Mouse (Mus musculus) inflammation-experienced regulatory T-cells (primary cell): ENCODE data around the gene Gm5868. TPM values are rescaled to one million over a fixed set of nuclear protein-coding genes. Genes with fewer than 3 reads are reported as not detected.

Experiments
- polyA plus RNA-seq, 2 experiments: library from polyadenylated mRNA; unstranded; fragments of 100-300 nt; shearing (Covaris generic); gene quantifications; one replicate each; pipeline ENCODE4 v1.2.1; 2017

Gene Gm5868
- polyA plus RNA-seq: 1 to 10 TPM in 1 of 2 experiments, under 1 TPM in 1; 0.47 to 2.1 TPM

DNA sequence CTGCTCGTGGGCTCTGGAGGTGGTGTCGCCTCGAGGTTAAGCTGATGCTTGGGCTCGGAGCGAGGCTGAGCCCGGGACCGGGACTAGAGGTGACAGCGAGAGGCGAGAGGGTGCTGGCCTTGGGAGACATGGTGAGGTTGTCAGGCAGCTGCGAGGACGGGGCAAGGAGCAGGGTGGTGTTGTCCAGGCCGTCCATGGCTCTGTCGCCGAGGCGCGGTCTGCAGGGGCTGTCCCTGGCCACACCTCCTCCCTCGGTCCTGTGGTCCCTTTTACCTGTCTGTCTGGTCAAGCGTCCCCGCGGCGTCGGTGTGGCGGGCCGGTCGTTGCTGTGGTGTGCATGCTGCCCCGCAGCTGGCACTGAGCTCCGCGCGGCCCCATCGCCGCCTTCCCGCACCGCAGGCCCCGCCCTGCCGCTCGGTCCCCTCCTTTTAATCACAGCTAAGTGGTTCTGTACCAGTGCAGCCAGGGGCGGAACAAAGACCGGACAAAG is at the start of gene Gm5868:
TSS of gene Gm5868 (minus strand) at position 360 of the 490 bp plus-strand sequence.

DNA sequence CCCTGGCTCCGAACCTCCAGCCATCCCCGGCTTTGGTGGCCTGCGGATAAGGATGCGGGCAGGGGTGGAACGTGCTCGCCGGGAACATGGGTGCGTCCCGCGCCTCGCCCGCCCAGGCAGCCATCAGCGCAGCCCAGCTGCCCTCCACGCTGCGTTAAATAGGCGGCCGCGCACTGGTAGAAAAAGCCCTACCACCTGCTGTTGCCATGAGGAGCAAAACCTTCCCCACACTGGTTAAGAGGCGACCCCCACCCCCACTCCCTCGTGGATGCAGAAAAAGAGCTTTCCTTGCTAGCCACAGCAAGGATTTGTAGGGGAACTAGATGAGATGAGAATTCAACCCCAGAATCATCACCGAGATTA is 6.4 kb downstream of the Gm5868 start, which contains the start of gene Zar1:
TSS of gene Zar1 (minus strand) at position 285 of the 363 bp plus-strand sequence.

DNA sequence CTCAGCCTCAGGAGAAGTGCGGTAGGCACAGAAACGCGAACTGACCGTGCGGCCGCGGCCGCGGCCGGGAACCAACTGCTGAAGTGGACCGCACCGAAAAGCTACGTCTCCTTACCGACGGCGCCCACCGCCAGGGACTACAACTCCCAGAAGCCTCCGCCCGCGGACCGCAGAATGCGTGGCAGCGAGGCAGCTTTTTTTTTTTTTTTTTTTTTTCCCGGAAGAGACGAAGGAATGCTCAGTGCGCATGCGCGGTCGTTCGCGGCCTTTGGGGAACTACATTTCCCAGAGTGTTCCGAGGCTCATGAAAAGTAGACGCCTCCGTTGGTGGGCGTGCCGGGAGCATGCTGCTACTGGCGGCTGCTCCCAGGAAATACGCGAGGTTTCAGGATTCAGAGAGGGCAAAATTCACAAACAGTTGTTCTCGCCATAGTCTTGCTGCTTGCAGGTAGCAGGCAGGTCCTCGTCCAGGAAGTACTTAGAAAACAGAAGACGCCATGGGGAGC is 27.8 kb downstream of the Gm5868 start, which contains the start of gene Nfxl1:
TSS of gene Nfxl1 (minus strand) at position 141 of the 506 bp plus-strand sequence.

Other genes starting within 250 kb of the Gm5868 start
- under 1 TPM; 0.14 to 0.49 TPM for gene Corin, start 83.1 kb downstream of the Gm5868 start, polyA plus RNA-seq
- gene Nfxl1, start 27.9 kb downstream of the Gm5868 start, polyA plus RNA-seq: 10 to 100 TPM; 11.0 to 14.0 TPM
- 1 to 10 TPM in 1 of 2 experiments, under 1 TPM in 1; 0.30 to 2.5 TPM for gene Zar1, start 6.3 kb downstream of the Gm5868 start, polyA plus RNA-seq
- gene Cnga1, start 56.7 kb upstream of the Gm5868 start, polyA plus RNA-seq: 1 to 10 TPM in 1 of 2 experiments, under 1 TPM in 1; 0.53 to 4.7 TPM
- gene Nipal1, start 60.2 kb upstream of the Gm5868 start, polyA plus RNA-seq: 10 to 100 TPM; 21.2 to 24.4 TPM
- 10 to 100 TPM; 46.1 to 75.0 TPM for gene Txk, start 165.2 kb upstream of the Gm5868 start, polyA plus RNA-seq